Mouse (Mus musculus): Measurements from ENCODE around the gene Rasal2.

The Rasal2 gene

GRCm38 (mm10) chr1:157150107-157150506 is 262.3 kb downstream of the Rasal2 start:
- in situ Hi-C loops (cut with MboI, MseI), result no loop called here

- in situ Hi-C loops (cut with MboI, MseI), result no loop called here
Observed at GRCm38 (mm10) chr1:157144621-157145020, 267.8 kb downstream of the Rasal2 start.

GRCm38 (mm10) chr1:157143326-157143932 is 269.0 kb downstream of the Rasal2 start:
- in situ Hi-C loops (cut with MboI, MseI), result no loop called here

DNA sequence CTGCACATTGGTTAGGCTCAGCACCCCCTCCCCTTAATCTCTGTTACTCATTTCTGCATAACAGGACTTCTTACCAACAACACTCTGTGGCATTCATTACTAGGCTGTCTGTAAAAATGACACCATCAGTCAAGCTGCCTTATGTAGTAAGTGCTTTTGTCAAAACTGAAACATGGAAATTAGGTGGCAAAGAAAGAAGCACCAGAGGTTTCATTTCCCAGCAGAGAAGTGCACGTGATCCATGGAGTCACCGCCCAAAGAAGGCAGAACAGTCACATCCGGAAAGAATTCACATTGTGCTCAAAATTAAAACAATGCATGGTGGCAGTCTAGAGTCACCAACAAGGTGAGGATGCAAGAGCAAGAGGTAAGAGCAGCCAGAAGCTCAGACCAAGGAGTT is 271.4 kb downstream of the Rasal2 start:
- in situ Hi-C loops (cut with MboI, MseI), result no loop called here

- in situ Hi-C loops (cut with MboI, MseI), result loop anchor here in 1 of 2 experiments (10.0 kb wide), 1 partner anchor 1537 kb away; no protein-coding TSS in a partner anchor
Observed at GRCm38 (mm10) chr1:157137854-157138241, 274.5 kb downstream of the Rasal2 start.

GRCm38 (mm10) chr1:157137132-157137853 is 275.1 kb downstream of the Rasal2 start:
- in situ Hi-C loops (cut with MboI, MseI), result loop anchor here in 1 of 2 experiments (10.0 kb wide), 1 partner anchor 1538 kb away; no protein-coding TSS in a partner anchor

DNA sequence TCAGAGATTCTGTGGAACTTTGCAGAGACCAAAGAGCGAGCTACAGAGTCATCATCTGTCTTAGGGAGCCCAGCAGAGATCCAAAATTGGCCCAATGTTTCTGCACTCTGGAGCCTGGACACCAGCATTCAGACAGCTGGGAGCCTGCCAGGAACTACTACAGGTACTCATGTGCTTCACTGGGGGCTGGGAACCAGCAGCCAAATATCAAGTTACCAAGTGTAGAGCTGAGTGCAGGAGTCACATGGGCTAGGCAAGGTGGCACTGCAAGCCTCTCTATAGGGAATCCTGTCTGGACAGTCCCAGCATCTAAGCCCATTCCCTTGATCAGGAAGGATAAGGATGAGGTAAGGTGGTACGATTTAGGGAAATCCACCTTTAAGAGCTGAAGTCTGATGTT is 284.2 kb downstream of the Rasal2 start:
- in situ Hi-C loops (cut with MboI, MseI), result no loop called here

DNA sequence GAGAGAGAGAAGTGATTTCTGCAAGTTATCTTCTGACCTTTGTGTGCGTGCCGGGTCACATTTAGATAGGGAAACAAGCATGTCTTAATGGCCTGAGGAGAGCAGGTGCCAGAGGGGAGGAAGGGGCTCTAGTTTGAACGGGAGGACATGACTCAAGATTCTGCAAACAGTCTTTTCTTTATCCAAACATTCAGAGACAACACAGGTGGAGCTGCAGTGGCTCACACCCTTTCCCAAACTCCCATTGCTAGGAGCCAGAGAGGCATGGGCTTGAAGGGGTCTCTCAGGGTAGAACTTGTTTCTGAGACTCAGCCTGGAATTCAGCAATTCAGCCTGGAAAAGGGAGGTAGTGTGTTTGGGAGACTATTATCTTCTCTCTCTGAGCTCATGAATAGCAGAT is 288.6 kb downstream of the Rasal2 start:
- in situ Hi-C loops (cut with MboI, MseI), result no loop called here

- in situ Hi-C loops (cut with MboI, MseI), result loop anchor here in 1 of 2 experiments (5.0 kb wide), 1 partner anchor 63 kb away; no protein-coding TSS in a partner anchor
Observed at GRCm38 (mm10) chr1:157119168-157119567, 293.2 kb downstream of the Rasal2 start.

DNA sequence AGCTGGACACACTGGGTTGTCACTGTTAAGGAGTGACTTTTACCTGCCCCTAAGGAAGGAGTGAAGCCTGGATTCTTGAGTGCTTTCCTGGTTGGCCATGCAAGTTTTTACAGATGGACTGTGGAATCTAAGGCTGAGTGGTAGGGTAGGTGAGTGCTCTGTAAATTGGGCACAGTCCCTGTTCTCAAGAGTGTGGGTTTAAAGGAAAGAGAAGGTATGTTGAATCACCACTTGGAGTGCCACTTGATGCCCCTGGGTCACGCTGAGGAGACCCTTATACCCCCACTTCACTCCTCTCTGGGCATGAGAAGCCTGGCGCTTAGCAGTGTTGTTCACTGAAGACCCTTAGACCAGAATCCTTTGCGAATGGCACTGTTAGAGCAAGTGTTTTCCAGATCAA is 295.0 kb downstream of the Rasal2 start:
- in situ Hi-C loops (cut with MboI, MseI), result loop anchor here in 1 of 2 experiments (5.0 kb wide), 1 partner anchor 65 kb away; no protein-coding TSS in a partner anchor

DNA sequence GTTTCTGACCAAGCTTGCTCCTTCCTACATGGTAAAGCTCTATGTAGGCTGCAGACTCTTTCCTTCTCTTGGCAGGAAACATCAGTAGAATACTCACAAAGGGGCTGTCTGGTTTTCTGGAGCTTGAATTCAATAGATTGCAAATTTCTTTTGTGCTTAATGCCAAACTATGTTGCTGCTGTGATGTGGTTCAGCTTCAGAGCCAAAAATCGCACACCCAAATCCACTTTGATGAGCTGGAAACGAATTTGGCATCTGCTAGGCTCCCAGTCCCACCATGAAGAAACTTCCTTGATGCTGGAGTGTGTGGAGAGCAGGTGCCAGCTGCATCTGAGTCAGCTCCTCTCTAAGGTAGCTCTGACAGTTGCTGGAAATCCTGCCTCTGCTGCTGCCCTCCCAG is 297.9 kb downstream of the Rasal2 start:
- in situ Hi-C loops (cut with MboI, MseI), result no loop called here

- in situ Hi-C loops (cut with MboI, MseI), result no loop called here
Observed at GRCm38 (mm10) chr1:157110287-157110835, 302.0 kb downstream of the Rasal2 start.

GRCm38 (mm10) chr1:157108580-157108979 is 303.8 kb downstream of the Rasal2 start, which contains the start of gene Tex35:
TSS of gene Tex35 (minus strand) at chr1:157108680.
- in situ Hi-C loops (cut with MboI, MseI), result no loop called here

- in situ Hi-C loops (cut with MboI, MseI), result no loop called here
Observed at GRCm38 (mm10) chr1:157101122-157101865, 311.1 kb downstream of the Rasal2 start.

DNA sequence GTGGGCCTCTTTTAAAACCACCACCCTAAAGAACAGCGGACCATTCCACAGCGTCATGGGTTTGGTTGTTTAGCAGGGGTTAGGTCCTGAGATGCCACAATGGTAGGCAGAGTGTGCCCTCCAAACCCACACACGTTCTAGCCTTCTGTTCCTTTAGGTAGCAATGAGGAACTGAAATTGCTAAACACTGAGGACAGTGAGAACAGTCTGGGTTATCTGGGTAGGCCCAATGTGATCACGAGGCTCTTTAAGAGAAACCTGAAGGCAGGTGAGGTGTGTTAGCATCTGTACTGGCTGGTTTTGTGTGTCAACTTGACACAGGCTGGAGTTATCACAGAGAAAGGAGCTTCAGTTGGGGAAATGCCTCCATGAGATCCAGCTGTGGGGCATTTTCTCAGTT is 316.9 kb downstream of the Rasal2 start:
- in situ Hi-C loops (cut with MboI, MseI), result no loop called here

DNA sequence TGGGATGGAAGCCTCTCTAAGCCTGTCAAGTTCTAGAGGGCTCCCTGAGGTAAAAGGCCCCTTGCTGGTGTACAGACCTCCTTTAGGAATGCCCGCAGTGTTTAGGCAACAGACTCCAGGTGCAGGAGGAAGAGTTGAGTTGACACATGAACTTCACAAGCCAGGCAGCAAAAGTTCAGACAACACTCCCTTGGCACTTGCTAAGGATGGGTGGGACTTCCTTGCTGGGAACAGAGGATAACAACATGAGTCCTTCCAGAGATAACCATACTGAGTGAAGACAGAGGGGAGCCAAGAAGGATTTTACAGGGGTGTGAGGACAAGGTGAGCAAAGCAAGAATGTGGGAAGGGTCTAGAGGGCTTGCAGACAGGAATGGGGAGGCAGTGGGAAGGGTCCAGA is 319.8 kb downstream of the Rasal2 start:
- in situ Hi-C loops (cut with MboI, MseI), result no loop called here

GRCm38 (mm10) chr1:157092140-157092539 is 320.3 kb downstream of the Rasal2 start:
- in situ Hi-C loops (cut with MboI, MseI), result no loop called here

DNA sequence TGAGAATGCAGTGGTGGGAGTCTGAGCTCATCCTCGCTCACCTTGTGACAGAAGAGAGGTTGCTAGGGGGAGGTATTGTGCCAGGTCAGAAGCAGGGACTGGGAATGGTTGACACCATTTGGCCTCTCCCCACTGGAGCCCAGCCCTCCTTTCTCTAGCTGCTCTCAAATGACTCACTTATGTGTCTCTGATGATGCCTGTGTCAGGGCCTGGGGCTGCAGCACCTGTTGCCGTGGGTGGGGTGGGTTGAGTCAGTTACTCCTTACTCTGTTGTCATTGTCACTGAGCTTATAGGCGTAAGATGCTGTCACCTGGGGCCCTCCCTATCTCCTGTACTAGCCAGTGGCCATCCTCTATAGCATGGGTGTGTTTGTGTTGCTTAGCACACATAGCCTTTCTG is 321.6 kb downstream of the Rasal2 start:
- in situ Hi-C loops (cut with MboI, MseI), result no loop called here

DNA sequence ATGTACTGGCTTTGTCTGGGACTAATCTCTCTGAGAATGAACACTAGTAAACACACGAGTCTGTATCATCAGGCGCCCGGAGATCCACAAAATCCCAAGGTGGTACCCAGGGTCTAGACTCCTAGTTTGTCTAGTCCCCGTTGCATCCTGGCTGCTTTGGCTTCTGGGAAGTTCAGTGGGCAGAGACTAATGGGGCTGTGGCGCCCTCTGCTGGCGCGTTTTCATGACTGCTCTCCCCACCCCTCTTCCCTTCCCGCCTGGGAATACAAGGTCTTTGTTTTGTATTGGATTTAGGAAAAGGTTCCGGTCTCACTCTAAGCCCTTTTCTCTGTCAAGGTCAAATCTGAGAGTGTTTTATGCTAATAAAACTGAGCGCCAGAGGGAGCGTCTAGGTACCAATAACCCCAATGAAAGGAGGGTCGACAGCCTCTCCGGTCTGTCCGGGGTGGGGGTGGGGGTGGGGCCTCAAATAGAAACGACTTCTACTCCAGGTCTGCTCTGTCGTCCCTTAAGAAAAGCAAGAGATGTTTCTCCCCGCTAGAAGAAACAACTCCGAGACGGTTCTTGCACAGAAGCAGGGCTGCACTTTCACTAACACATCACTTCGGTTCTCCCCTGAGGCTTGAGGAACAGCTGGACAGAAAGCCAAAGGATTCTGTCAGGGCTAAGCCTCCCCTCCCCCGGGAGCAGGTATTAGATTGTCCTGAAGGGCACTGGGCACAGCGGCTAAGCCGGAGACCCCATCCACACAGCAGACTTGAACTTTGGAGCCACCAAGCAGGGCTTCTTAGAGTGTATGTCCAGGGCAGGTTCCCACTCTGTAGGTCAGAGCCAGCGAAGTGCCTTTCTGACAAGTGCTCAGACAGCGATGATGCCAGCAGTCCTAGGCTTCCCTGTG is 326.0 kb downstream of the Rasal2 start:
- in situ Hi-C loops (cut with MboI, MseI), result loop anchor here (5.0 to 10.0 kb wide), 2 partner anchors 188 to 196 kb away; no protein-coding TSS in a partner anchor

Measured in T-helper 17 cell (primary cell).